Mouse (Mus musculus) kidney, adult 2 months (tissue): ENCODE results near the gene Cpm. TPM values are rescaled to one million over a fixed set of nuclear protein-coding genes. Genes with fewer than 3 reads are reported as not detected.

Experiments
- DNase-seq: peaks from one replicate; pipeline ENCODE4 v3.0.0; 2021
- H3K27ac ChIP-seq: fragments of 200-500 bp; 2 replicates; pipeline ENCODE4 v1.5.1; 2012; ENCODE audit warnings: low read depth, low read length, control low read depth, inconsistent platforms; ENCODE audit not compliant: insufficient read depth
- H3K27me3 ChIP-seq: fragments of 200-500 bp; replicated peaks from 2 replicates; pipeline ENCODE4 v1.6.1; 2012; ENCODE audit warnings: mild to moderate bottlenecking, moderate library complexity, low read length, inconsistent platforms; ENCODE audit not compliant: control insufficient read depth, insufficient read depth
- H3K36me3 ChIP-seq: fragments of 200-500 bp; 2 replicates; pipeline ENCODE4 v1.6.1; 2012; ENCODE audit warnings: mild to moderate bottlenecking, moderate library complexity, low read length, inconsistent platforms; ENCODE audit not compliant: control insufficient read depth, insufficient read depth
- H3K4me1 ChIP-seq: fragments of 200-500 bp; 2 replicates; pipeline ENCODE4 v1.6.1; 2011; ENCODE audit warnings: low read length; ENCODE audit not compliant: control insufficient read depth, insufficient read depth
- H3K4me3 ChIP-seq: fragments of 200-500 bp; 2 replicates; pipeline ENCODE4 v1.5.1; 2011; ENCODE audit warnings: mild to moderate bottlenecking, low read depth, low read length, control low read depth; ENCODE audit not compliant: insufficient read depth
- CTCF ChIP-seq: fragments of 200-500 bp; conservative IDR thresholded peaks from 2 replicates; pipeline ENCODE4 v1.5.1; 2011; ENCODE audit warnings: low read depth, mild to moderate bottlenecking, control low read depth, low read length, moderate library complexity, mixed read lengths; ENCODE audit not compliant: insufficient read depth, insufficient read length
- POLR2A ChIP-seq: fragments of 200-500 bp; IDR thresholded peaks from one replicate; pipeline ENCODE4 v1.6.1; 2011; ENCODE audit warnings: low read depth, low read length, control low read depth
- WGBS: fragments of 180-500 bp; shearing (Covaris S2); methylation state at CpG from one replicate; pipeline ENCODE4 v1.1.7; 2018; 5-methylcytosine and 5-hydroxymethylcytosine counted together
- polyA plus RNA-seq: library from polyadenylated mRNA; depleted of rRNA; stranded (reverse); fragments of >200 nt; gene quantifications from 2 replicates; pipeline ENCODE4 v1.2.3, GENCODE M21; 2012

The Cpm gene
- polyA plus RNA-seq, 1 experiment: 37.2 TPM

DNA sequence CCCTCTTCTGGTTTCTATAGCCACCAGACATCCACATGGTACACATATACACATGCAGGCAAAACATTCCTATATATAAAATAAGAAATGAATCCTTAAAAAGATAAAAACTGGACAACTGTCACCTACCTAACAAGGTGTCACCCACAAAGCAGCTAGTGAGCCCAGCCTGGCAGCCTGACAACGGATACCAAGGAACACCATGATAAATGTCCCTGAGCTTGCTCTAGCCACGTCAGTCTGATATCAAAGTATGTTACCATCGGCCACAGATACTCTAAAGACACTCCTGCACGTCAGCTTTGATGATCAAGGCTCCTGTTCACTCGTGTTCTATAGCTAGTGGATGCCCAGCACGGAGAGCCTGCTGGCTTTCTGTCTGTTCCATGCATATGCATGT, 77.1 kb downstream of the Cpm start:
- H3K27me3 ChIP-seq: no peaks in the 10 kb centered on the region
- no peak overlapping the region for H3K4me3 ChIP-seq
- H3K36me3 ChIP-seq: peaks cover 13% of the 10 kb centered on the region
- H3K27ac ChIP-seq: no peak overlapping the region
- DNase-seq: no peak
- WGBS: 79% methylated on average over 6 of the region's 6 CpGs
- H3K4me1 ChIP-seq: peaks cover 4% of the 10 kb centered on the region; the same call in 1 of the 2 replicates
- TF ChIP-seq POLR2A (no peak), CTCF (no peak)

DNA sequence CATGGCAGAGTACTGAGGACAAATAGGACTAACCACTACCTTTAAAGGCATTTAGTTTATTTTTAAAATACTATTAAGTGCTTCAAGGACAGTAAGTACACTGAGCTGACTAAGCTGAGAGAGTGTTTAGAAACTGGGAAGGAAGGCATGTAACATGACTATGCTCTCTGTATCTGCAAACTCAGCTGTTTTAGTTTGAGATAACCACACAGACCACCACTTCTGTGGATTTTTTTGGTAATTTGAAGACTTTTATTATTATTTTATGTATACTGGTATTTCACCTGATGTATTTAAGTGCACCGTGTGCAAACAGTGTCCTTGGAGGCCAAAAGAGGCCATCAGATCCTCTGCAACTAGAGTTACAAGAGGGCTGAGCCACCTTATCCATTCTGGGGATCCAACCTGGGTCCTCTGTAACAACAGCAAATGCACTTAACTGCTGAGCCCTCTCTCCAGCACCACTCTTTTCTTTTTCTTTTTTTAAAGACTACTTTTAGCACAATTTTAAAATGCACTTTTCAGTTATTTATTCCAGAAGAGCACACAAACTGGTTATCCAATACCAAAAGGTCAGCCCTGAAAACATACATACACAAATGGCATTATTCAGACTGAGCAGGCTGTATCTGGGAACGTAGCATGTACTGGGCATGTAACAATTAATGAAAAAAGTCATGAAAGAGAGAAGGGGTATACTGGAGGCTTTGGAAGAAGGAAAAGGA, 78.0 kb downstream of the Cpm start:
- H3K27ac ChIP-seq: no peak overlapping the region
- 82% methylated on average over 2 of the region's 2 CpGs for WGBS
- H3K27me3 ChIP-seq: no peaks in the 10 kb centered on the region
- H3K36me3 ChIP-seq: peaks cover 10% of the 10 kb centered on the region
- DNase-seq: no peak
- no peak overlapping the region for H3K4me3 ChIP-seq
- peaks cover 12% of the 10 kb centered on the region for H3K4me1 ChIP-seq
- no peak for TF ChIP-seq POLR2A
- no peak for TF ChIP-seq CTCF

DNA sequence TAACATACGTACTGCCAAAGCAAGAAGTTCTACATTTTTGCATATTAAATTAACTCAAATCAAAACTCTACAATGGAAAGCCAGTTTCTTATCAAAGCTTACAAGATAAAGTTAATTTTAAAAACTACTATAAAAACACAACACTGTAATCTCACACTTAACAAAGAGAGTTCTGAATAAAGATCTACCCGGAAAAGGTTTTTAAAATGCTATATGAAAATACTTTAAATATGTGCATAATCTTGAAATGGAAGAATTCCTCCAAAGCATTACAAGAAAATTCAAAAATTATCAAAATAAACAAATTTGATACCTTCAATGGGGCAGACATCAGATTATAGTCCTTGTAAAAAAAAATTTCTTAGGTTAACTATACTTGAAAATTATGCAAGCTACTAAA, 79.1 kb downstream of the Cpm start:
- Histone ChIP-seq H3K27me3 (no peaks in the 10 kb centered on the region), H3K4me1 (peaks cover 13% of the 10 kb centered on the region), H3K36me3 (peaks cover 6% of the 10 kb centered on the region), H3K4me3 (no peak overlapping the region), H3K27ac (no peak overlapping the region)
- whole genome bisulfite sequencing: 93% methylated on average over 2 of the region's 2 CpGs
- DNase-seq: no peak
- TF ChIP-seq CTCF: no peak
- no peak for TF ChIP-seq POLR2A

DNA sequence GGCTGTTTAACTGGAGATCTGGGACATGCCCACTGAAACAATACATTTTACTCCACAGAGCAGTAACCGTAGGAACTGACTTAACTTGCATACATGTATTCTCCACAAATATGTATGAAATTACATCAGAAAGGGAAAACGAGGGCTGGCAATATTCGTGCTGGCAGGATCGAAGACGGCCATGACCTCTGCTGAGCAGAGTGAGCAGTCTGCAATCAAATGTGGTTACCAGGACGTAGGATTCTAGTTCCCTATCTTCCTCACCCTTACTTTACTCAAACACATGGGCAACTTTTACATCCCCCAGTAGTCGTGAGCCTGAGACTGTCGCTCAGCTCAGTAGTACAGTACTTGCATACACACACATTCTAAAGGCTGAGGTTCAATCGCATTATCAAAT, 79.6 kb downstream of the Cpm start:
- peaks cover 4% of the 10 kb centered on the region for H3K36me3 ChIP-seq
- no peaks in the 10 kb centered on the region for H3K27me3 ChIP-seq
- no peak overlapping the region for H3K27ac ChIP-seq
- peak overlapping the region; percentile 5 for H3K4me3 ChIP-seq
- DNase-seq: no peak
- no peak for TF ChIP-seq CTCF
- no peak for TF ChIP-seq POLR2A
- 58% methylated on average over 9 of the region's 9 CpGs for WGBS
- H3K4me1 ChIP-seq: peaks cover 13% of the 10 kb centered on the region

DNA sequence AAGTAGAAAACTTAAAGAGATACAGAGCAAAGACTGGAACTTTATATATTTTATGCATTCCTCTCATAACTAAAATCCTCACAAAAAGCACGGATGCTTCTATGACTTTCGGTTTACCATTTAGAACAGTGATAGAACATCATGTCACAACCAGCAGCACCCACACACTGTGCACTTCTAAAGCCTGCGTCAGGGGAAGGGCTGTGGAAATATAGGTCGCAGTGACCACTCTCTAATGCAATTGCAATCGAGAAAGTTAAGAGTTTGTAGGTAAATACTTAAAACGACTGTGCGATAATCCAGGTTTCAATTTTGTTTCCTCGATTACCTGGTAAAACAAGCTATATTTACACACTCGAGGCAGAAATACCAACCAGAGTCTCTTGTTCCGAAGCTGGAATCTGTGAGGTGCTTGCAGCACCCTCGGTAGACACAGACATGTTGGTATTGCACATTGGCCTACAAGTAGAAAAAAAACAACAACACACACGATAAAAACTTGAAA, 80.1 kb downstream of the Cpm start:
- TF ChIP-seq POLR2A (no peak), CTCF (no peak)
- H3K36me3 ChIP-seq: peaks cover 3% of the 10 kb centered on the region; the same call in 1 of the 2 replicates
- WGBS: 13% methylated on average over 12 of the region's 12 CpGs
- H3K27ac ChIP-seq: peak overlapping the region; percentile 79
- peak overlapping the region; percentile 98 for H3K4me3 ChIP-seq
- no peak for DNase-seq
- H3K4me1 ChIP-seq: peaks cover 13% of the 10 kb centered on the region
- H3K27me3 ChIP-seq: no peaks in the 10 kb centered on the region

DNA sequence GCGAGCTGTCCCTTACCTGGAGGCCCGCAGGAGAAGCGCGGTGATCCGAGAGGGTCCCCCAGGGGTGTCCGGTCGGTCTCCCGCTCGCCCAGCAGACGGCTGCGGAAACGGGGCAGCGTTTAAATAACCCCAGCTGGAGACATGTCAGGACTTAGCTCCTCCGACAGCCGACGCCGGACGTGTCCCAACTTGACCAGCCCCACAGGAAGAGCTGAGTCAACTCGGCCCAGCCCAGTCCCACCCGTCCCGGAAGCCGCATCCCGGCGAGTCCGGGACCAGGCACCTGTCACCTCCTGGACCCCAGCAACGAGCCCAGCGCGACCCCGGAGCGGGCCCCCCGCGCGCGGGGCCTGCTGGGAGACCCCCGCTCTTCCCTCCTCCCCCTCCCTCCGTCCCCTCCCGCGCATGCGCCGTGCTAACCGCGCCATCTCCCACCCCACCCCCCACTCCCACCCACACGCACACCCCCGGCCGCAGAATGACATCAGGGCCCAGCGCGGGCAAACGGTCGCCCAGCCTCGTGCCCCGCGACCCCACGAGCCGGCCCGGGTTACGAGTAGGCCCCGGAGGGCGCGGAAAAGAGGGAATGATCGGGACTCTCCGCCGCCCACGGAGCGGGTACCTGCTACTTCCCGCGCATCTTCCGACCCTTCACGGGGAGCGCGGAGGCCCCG, 80.8 kb downstream of the Cpm start:
- no peaks in the 10 kb centered on the region; the same call in 1 of the 2 replicates for H3K36me3 ChIP-seq
- peak overlapping the region; percentile 98 for H3K4me3 ChIP-seq
- TF ChIP-seq POLR2A (peak; percentile 16), CTCF (no peak)
- peak overlapping the region; percentile 98 for H3K27ac ChIP-seq
- DNase-seq: peak; percentile 89
- H3K4me1 ChIP-seq: peaks cover 13% of the 10 kb centered on the region
- under 1% methylated on average over 68 of the region's 71 CpGs for WGBS
- H3K27me3 ChIP-seq: no peaks in the 10 kb centered on the region

DNA sequence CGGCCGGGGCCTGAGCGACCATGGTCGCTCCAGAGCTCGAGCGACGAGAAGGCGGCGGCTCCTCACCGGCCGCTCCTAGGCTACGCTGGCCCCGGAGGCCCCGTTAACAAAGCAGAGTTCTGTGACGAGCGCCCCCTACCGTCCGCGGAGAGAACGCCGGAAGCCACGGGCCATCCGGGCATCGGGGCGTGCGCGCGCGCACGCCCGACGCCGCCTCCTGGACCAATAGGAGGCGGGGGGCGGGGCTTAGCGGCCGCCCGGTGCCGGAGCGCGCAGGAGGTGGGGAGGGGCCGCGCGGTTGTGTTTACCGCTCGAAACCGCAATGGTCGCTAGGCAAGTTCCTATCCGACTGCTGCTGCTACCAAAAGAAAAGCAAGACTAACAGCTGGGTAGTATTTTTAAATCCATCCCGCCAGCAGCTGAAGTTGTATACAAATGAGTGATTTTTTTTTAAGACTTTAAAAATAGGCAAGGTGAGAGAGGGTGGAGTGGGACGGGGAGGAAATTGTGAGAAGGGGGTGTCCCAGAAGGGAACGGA, 81.4 kb downstream of the Cpm start, which contains the start of gene Mdm2:
Gene Mdm2, minus strand, starts transcription at position 155 of the 538 bp plus-strand sequence.
- Histone ChIP-seq H3K27me3 (no peaks in the 10 kb centered on the region), H3K4me3 (peak within 1 kb of the TSS; percentile 98), H3K27ac (peak within 1 kb of the TSS; percentile 98), H3K36me3 (no peaks in the 10 kb centered on the region; the same call in 1 of the 2 replicates), H3K4me1 (peaks cover 13% of the 10 kb centered on the region)
- peak; percentile 98 for DNase-seq
- under 1% methylated on average over 51 of the region's 52 CpGs for WGBS
- TF ChIP-seq CTCF: peak; percentile 68
- TF ChIP-seq POLR2A: peak; percentile 42
